Mouse (Mus musculus) liver, embryonic 14.5 days (tissue): ENCODE data around the gene Rorc. TPM values are rescaled to one million over a fixed set of nuclear protein-coding genes. Genes with fewer than 3 reads are reported as not detected.

Experiments used
- ATAC-seq: fragments of 200-750 bp; cut with Nextera tagmentation; 2 replicates; pipeline ENCODE4 v1.8.0; 2017; ENCODE audit warnings: moderate number of reproducible peaks, mild to moderate bottlenecking, moderate library complexity; ENCODE audit not compliant: insufficient read depth
- DNase-seq, 3 experiments: peaks; one replicate each; pipeline ENCODE4 v3.0.0-alpha.2; 2012 to 2013; ENCODE audit warnings: low read depth in 3 of 3, low spot score in 3 of 3
- H3K27ac ChIP-seq: fragments of 300-500 bp; sonication (generic); 2 replicates; pipeline ENCODE4 v1.5.1; 2014; ENCODE audit warnings: moderate library complexity, mild to moderate bottlenecking, control low read depth, inconsistent platforms
- H3K27me3 ChIP-seq: fragments of 300-500 bp; sonication (generic); 2 replicates; pipeline ENCODE4 v1.6.1; 2014; ENCODE audit warnings: mild to moderate bottlenecking, low read length, moderate library complexity; ENCODE audit not compliant: control insufficient read depth, insufficient read depth
- H3K36me3 ChIP-seq: fragments of 300-500 bp; sonication (generic); replicated peaks from 2 replicates; pipeline ENCODE4 v1.6.1; 2014; ENCODE audit warnings: low read depth; ENCODE audit not compliant: control insufficient read depth, insufficient read depth
- H3K4me1 ChIP-seq, 2 experiments: fragments of 200-500 bp in 1 of 2; fragments of 300-500 bp in 1 of 2; sonication (generic) in 1 of 2; replicated peaks; 2 replicates each; pipeline ENCODE4 v1.6.1; 2012 to 2014; ENCODE audit warnings: antibody characterized with exemption in 1 of 2, inconsistent platforms in 1 of 2, low read length in 1 of 2; ENCODE audit not compliant: control insufficient read depth in 2 of 2, insufficient read depth in 2 of 2
- H3K4me2 ChIP-seq: fragments of 300-500 bp; sonication (generic); 2 replicates; pipeline ENCODE4 v1.6.1; 2014; ENCODE audit warnings: low read depth, mild to moderate bottlenecking, control low read depth, moderate library complexity
- H3K4me3 ChIP-seq, 2 experiments: fragments of 200-500 bp in 1 of 2; fragments of 300-500 bp in 1 of 2; sonication (generic) in 1 of 2; 2 replicates each; pipeline ENCODE4 v1.5.1; 2012 to 2014; ENCODE audit warnings: low read depth in 2 of 2, low read length in 2 of 2, mild to moderate bottlenecking in 2 of 2, control low read depth in 1 of 2, inconsistent platforms in 1 of 2, moderate library complexity in 1 of 2; ENCODE audit not compliant: insufficient read depth in 1 of 2
- H3K9ac ChIP-seq: fragments of 300-500 bp; sonication (generic); replicated peaks from 2 replicates; pipeline ENCODE4 v1.6.1; 2014; ENCODE audit warnings: mild to moderate bottlenecking, control low read depth, moderate library complexity
- H3K9me3 ChIP-seq: fragments of 300-500 bp; sonication (generic); 2 replicates; pipeline ENCODE4 v1.6.1; 2016; ENCODE audit warnings: low read length, mixed read lengths; ENCODE audit not compliant: control insufficient read depth
- CTCF ChIP-seq: IDR thresholded peaks from 2 replicates; pipeline ENCODE4 v1.5.1; 2016; ENCODE audit warnings: antibody characterized with exemption, low read depth, control low read depth
- EP300 ChIP-seq: IDR thresholded peaks from 2 replicates; pipeline ENCODE4 v1.6.1; 2016; ENCODE audit warnings: antibody characterized with exemption, low read depth
- WGBS: fragments of 180-500 bp; shearing (Covaris S2); extraction: QIAGEN DNeasy Blood & Tissue Kit; methylation state at CpG from one replicate; pipeline ENCODE4 v1.1.7; 2014; ENCODE audit not compliant: insufficient replicate concordance; 5-methylcytosine and 5-hydroxymethylcytosine counted together
- polyA plus RNA-seq, 2 experiments: library from polyadenylated mRNA; depleted of rRNA in 1 of 2; stranded (reverse) in 1 of 2; unstranded in 1 of 2; fragments of >200 nt; fragmentation: Nextera tagmentation in 1 of 2; extraction: Ambion mirVana in 1 of 2; gene quantifications; 2 replicates each; pipeline versions ENCODE4 v1.2.1 to v1.2.3; 2012 to 2014

Rorc gene
- polyA plus RNA-seq, 2 experiments = 0.77 to 0.78 TPM

- no peak for ATAC-seq
- Histone ChIP-seq H3K27me3 (no peaks in the 10 kb centered on the region), H3K27ac (no peak overlapping the region), H3K9me3 (no peaks in the 10 kb centered on the region), H3K9ac (no peak overlapping the region), H3K36me3 (no peaks in the 10 kb centered on the region), H3K4me2 (no peak overlapping the region), H3K4me1 (no peaks in the 10 kb centered on the region), H3K4me3 (no peak overlapping the region)
- TF ChIP-seq EP300 (no peak), CTCF (no peak)
- WGBS = 25% methylated on average over 9 of the region's 9 CpGs
- no peak for DNase-seq
Observed at GRCm38 (mm10) chr3:94379831-94380510, 7.4 kb downstream of the Rorc start.

GRCm38 (mm10) chr3:94382308-94382707, 9.7 kb downstream of the Rorc start:
- no peak for TF ChIP-seq EP300
- no peak for TF ChIP-seq CTCF
- H3K27me3 ChIP-seq = no peaks in the 10 kb centered on the region
- H3K9me3 ChIP-seq = no peaks in the 10 kb centered on the region
- H3K27ac ChIP-seq = no peak overlapping the region
- H3K4me2 ChIP-seq = no peak overlapping the region
- ATAC-seq = no peak
- H3K9ac ChIP-seq = no peak overlapping the region
- H3K4me3 ChIP-seq = no peak overlapping the region
- no peaks in the 10 kb centered on the region for H3K36me3 ChIP-seq
- 24% methylated on average over 5 of the region's 5 CpGs for WGBS
- no peak for DNase-seq
- H3K4me1 ChIP-seq = no peaks in the 10 kb centered on the region

GRCm38 (mm10) chr3:94383476-94383875, 10.9 kb downstream of the Rorc start:
- no peaks in the 10 kb centered on the region for H3K9me3 ChIP-seq
- no peaks in the 10 kb centered on the region for H3K27me3 ChIP-seq
- no peaks in the 10 kb centered on the region for H3K36me3 ChIP-seq
- DNase-seq (no peak), ATAC-seq (no peak)
- no peak for TF ChIP-seq EP300
- TF ChIP-seq CTCF = no peak
- H3K4me2 ChIP-seq = no peak overlapping the region
- no peak overlapping the region for H3K9ac ChIP-seq
- H3K27ac ChIP-seq = no peak overlapping the region
- no peak overlapping the region for H3K4me3 ChIP-seq
- WGBS = 51% methylated on average over 3 of the region's 3 CpGs
- no peaks in the 10 kb centered on the region for H3K4me1 ChIP-seq

GRCm38 (mm10) chr3:94386671-94387070, 14.1 kb downstream of the Rorc start:
- no peaks in the 10 kb centered on the region for H3K4me1 ChIP-seq
- H3K4me3 ChIP-seq = no peak overlapping the region
- no peaks in the 10 kb centered on the region for H3K27me3 ChIP-seq
- ATAC-seq (no peak), DNase-seq (no peak)
- TF ChIP-seq EP300 = no peak
- TF ChIP-seq CTCF = no peak
- no peak overlapping the region for H3K4me2 ChIP-seq
- WGBS = 40% methylated on average over 4 of the region's 4 CpGs
- H3K9me3 ChIP-seq = no peaks in the 10 kb centered on the region
- H3K36me3 ChIP-seq = no peaks in the 10 kb centered on the region
- H3K9ac ChIP-seq = no peak overlapping the region
- H3K27ac ChIP-seq = no peak overlapping the region

GRCm38 (mm10) chr3:94387391-94387790, 14.8 kb downstream of the Rorc start:
- no peak overlapping the region for H3K9ac ChIP-seq
- H3K4me2 ChIP-seq = no peak overlapping the region
- WGBS = 80% methylated on average over 10 of the region's 10 CpGs
- TF ChIP-seq CTCF (no peak), EP300 (no peak)
- DNase-seq = no peak
- no peak for ATAC-seq
- H3K4me1 ChIP-seq = no peaks in the 10 kb centered on the region
- H3K9me3 ChIP-seq = no peaks in the 10 kb centered on the region
- no peaks in the 10 kb centered on the region for H3K27me3 ChIP-seq
- no peak overlapping the region for H3K27ac ChIP-seq
- H3K36me3 ChIP-seq = no peaks in the 10 kb centered on the region
- no peak overlapping the region for H3K4me3 ChIP-seq
